Mouse (Mus musculus) intestine, embryonic 16.5 days (tissue): ENCODE measurements around the gene Nt5c2. TPM values are rescaled to one million over a fixed set of nuclear protein-coding genes. Genes with fewer than 3 reads are reported as not detected.

Source experiments
- ATAC-seq: fragments of 200-750 bp; cut with Nextera tagmentation; 2 replicates; pipeline ENCODE4 v1.8.0; 2017; ENCODE audit warnings: moderate TSS enrichment, moderate library complexity
- H3K27ac ChIP-seq: fragments of 300-500 bp; sonication (generic); 2 replicates; pipeline ENCODE4 v1.5.1; 2014; ENCODE audit warnings: mild to moderate bottlenecking, low read length
- H3K27me3 ChIP-seq: fragments of 300-500 bp; sonication (generic); replicated peaks from 2 replicates; pipeline ENCODE4 v1.6.1; 2014; ENCODE audit warnings: low read length, control low read depth, mixed read lengths; ENCODE audit not compliant: control insufficient read depth, insufficient read depth
- H3K36me3 ChIP-seq: fragments of 300-500 bp; sonication (generic); 2 replicates; pipeline ENCODE4 v1.6.1; 2014; ENCODE audit warnings: low read length, control low read depth; ENCODE audit not compliant: control insufficient read depth, insufficient read depth
- H3K4me1 ChIP-seq: fragments of 300-500 bp; sonication (generic); 2 replicates; pipeline ENCODE4 v1.6.1; 2014; ENCODE audit warnings: low read length, control low read depth, mixed read lengths; ENCODE audit not compliant: control insufficient read depth, insufficient read depth
- H3K4me2 ChIP-seq: fragments of 300-500 bp; sonication (generic); 2 replicates; pipeline ENCODE4 v1.6.1; 2014; ENCODE audit warnings: low read depth, low read length, control low read depth
- H3K4me3 ChIP-seq: fragments of 300-500 bp; sonication (generic); 2 replicates; pipeline ENCODE4 v1.5.1; 2014; ENCODE audit warnings: mild to moderate bottlenecking, low read length
- H3K9ac ChIP-seq: fragments of 300-500 bp; sonication (generic); 2 replicates; pipeline ENCODE4 v1.6.1; 2014; ENCODE audit warnings: low read depth, low read length
- H3K9me3 ChIP-seq: fragments of 300-500 bp; sonication (generic); 2 replicates; pipeline ENCODE4 v1.6.1; 2016; ENCODE audit warnings: low read length, control low read depth; ENCODE audit not compliant: control insufficient read depth
- WGBS: fragments of 180-500 bp; shearing (Covaris S2); extraction: QIAGEN DNeasy Blood & Tissue Kit; methylation state at CpG from one replicate; pipeline ENCODE4 v1.1.7; 2014; 5-methylcytosine and 5-hydroxymethylcytosine counted together
- polyA plus RNA-seq: library from polyadenylated mRNA; unstranded; fragments of >200 nt; fragmentation: Nextera tagmentation; extraction: Ambion mirVana; gene quantifications from 2 replicates; pipeline ENCODE4 v1.2.1, GENCODE M21; 2015

Gene Nt5c2
- polyA plus RNA-seq, 1 experiment from 2014 or later: 45.3 TPM

DNA sequence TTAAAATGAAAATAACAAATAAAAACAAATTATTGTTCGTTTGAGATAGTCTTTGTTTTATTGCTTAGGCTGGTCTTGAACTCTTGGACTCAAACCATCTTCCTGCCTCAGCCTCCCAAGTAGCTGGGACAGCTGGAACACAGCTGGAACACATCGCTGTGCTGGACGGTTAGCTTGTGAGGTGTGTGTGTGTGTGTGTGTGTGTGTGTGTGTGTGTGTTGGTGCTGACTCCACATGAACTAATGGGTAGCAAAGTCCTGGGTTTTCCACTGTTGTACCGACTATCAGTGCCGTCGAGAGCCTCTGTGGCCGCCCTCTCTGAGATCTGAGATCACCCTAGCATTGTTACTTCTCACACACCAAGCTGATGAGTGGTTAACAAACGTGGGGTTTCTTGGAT, 39.0 kb downstream of the Nt5c2 start:
- Histone ChIP-seq H3K9me3 (no peaks in the 10 kb centered on the region), H3K4me3 (no peak overlapping the region), H3K4me2 (no peak overlapping the region), H3K4me1 (no peaks in the 10 kb centered on the region), H3K9ac (no peak overlapping the region), H3K36me3 (no peaks in the 10 kb centered on the region), H3K27me3 (no peaks in the 10 kb centered on the region), H3K27ac (no peak overlapping the region)
- no peak for ATAC-seq
- 78% methylated on average over 8 of the region's 8 CpGs for WGBS

DNA sequence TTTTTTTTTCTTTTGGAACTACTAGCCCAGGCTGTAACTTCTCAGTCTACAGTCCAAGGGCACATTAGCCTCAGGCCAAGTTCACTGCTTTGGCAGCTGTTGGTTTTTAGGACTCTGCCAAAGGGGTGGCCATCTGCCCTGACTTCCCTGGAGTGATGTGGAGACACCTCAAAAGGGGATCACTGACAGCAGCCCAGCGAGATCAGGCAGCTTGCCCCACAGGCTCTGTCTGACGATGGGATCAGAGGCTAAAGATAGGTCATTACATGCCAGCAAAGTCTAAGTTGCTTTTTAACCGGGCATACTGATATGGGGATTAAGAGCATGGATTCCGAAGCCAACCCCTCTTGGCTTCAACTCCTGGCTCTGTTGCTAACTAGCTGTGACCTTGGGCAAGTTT, 39.4 kb downstream of the Nt5c2 start:
- WGBS: 60% methylated on average over 4 of the region's 4 CpGs
- no peak overlapping the region for H3K27ac ChIP-seq
- no peak for ATAC-seq
- H3K27me3 ChIP-seq: no peaks in the 10 kb centered on the region
- no peak overlapping the region for H3K9ac ChIP-seq
- no peak overlapping the region for H3K4me3 ChIP-seq
- H3K4me1 ChIP-seq: no peaks in the 10 kb centered on the region
- no peak overlapping the region for H3K4me2 ChIP-seq
- no peaks in the 10 kb centered on the region for H3K9me3 ChIP-seq
- no peaks in the 10 kb centered on the region for H3K36me3 ChIP-seq

DNA sequence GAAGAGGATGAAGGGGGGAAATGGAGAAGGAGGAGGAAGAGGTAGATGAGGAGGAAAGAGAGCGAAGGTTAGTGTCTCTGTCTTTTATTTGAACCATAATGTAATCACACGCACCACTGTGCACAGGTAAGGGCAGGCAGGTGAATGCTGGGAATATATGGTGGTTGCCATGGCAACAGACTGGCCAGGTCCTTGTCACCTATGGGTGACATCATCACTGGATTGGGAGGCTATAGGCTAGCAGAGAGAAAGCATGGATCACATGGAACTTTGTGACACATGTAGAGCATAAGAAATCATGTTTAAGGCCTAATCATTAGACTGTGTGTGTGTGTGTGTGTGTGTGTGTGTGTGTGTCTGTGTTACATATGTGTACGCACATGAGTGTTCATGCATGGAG, 42.8 kb downstream of the Nt5c2 start:
- no peak overlapping the region for H3K9ac ChIP-seq
- no peaks in the 10 kb centered on the region for H3K9me3 ChIP-seq
- no peak for ATAC-seq
- H3K4me2 ChIP-seq: no peak overlapping the region
- 88% methylated on average over 3 of the region's 3 CpGs for WGBS
- peaks cover 3% of the 10 kb centered on the region; the same call in 1 of the 2 replicates for H3K4me1 ChIP-seq
- H3K36me3 ChIP-seq: no peaks in the 10 kb centered on the region
- no peaks in the 10 kb centered on the region for H3K27me3 ChIP-seq
- H3K4me3 ChIP-seq: no peak overlapping the region
- H3K27ac ChIP-seq: no peak overlapping the region

DNA sequence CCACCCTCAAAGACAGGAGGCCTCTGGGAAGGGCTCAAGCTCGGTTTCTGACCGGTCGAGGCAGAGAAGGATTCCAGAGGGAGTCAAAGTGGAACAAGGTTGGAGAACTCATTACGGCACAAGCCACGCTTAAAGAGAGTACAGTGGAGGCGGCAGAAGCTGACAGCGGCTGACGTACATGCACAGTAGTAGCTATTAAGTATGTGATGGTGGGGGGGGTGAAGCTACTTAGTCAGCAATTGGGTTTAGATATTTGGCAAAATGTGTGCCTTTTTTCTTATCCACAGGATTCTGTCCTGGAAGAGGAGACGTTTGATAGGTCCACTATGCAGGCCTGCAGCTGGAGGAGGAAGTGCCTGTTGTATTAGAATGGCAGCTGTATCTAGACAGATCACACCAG, 43.2 kb downstream of the Nt5c2 start:
- Histone ChIP-seq H3K9ac (no peak overlapping the region), H3K9me3 (no peaks in the 10 kb centered on the region), H3K27me3 (no peaks in the 10 kb centered on the region), H3K4me2 (no peak overlapping the region), H3K36me3 (no peaks in the 10 kb centered on the region), H3K27ac (peak overlapping the region; percentile 36; the same call in 1 of the 2 replicates), H3K4me1 (peaks cover 3% of the 10 kb centered on the region; the same call in 1 of the 2 replicates), H3K4me3 (no peak overlapping the region)
- ATAC-seq: no peak
- 64% methylated on average over 9 of the region's 9 CpGs for WGBS

DNA sequence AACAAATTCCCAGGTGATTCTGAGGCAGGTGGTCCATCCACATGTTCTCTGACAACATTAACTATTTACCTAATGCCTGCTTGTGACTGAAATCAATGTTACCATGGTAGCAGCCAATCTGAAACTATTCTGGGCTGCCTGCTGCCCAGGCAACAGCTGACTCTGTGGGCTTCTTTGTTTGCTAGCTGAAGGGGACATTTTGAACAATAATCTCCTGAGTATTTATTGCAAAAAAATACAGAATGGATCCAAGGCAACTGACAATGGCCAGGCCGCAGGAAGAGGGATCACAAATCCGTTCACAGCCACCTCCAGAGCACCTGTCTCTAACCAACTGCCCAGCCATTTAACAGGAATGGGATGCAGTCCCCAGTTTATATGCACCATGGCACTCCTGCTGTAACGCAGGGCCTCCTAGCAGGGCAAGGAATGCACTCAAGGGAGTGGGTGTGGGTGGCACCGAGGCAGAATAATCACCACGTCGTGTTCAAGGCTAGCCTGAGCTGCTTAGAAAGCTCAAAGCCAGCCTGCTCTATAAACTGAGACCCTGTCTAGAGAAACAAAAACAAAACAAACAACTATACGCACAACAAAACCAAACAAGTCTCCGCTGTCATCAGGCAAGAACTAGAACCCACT, 43.8 kb downstream of the Nt5c2 start:
- WGBS: 51% methylated on average over 8 of the region's 8 CpGs
- peak overlapping the region; percentile 36; the same call in 1 of the 2 replicates for H3K27ac ChIP-seq
- 0 out of 2 replicates have a peak, but pooled peaks have one; percentile 55 for ATAC-seq
- H3K4me2 ChIP-seq: no peak overlapping the region
- no peak overlapping the region for H3K9ac ChIP-seq
- no peaks in the 10 kb centered on the region for H3K36me3 ChIP-seq
- H3K9me3 ChIP-seq: no peaks in the 10 kb centered on the region
- no peaks in the 10 kb centered on the region for H3K27me3 ChIP-seq
- H3K4me1 ChIP-seq: peaks cover 3% of the 10 kb centered on the region; the same call in 1 of the 2 replicates
- H3K4me3 ChIP-seq: no peak overlapping the region

DNA sequence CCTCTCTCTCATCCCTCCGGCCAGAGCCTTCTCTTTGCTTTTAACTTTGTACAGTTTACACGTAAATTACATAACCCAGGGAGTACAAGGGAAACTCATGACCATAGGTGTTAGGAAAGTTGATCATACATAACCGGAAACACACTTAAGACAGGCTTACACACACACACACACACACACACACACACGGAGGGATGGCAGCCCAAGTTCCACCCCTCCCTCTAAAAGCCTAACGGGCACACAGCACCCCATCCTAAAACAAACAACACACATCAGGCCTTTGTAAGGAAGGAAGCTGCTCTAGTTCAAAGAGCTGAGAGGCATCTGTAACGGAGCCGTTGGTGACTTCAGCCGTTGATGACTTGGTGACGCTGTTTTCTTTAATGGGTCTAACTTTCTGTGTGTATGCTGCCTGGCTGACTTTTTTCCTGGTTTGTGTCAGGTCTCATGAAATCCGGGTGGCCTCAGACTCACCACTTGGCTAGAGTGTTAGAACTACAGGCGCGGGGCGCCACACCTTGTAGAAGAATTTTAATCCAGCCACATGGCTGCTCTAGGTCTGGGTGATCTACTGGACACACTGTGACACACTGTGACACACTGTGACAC, 44.7 kb downstream of the Nt5c2 start:
- no peaks in the 10 kb centered on the region for H3K27me3 ChIP-seq
- H3K4me3 ChIP-seq: no peak overlapping the region
- H3K4me1 ChIP-seq: peaks cover 3% of the 10 kb centered on the region; the same call in 1 of the 2 replicates
- H3K4me2 ChIP-seq: no peak overlapping the region
- no peaks in the 10 kb centered on the region for H3K9me3 ChIP-seq
- H3K9ac ChIP-seq: no peak overlapping the region
- WGBS: 35% methylated on average over 13 of the region's 13 CpGs
- peak; percentile 70 for ATAC-seq
- no peaks in the 10 kb centered on the region for H3K36me3 ChIP-seq
- no peak overlapping the region for H3K27ac ChIP-seq

DNA sequence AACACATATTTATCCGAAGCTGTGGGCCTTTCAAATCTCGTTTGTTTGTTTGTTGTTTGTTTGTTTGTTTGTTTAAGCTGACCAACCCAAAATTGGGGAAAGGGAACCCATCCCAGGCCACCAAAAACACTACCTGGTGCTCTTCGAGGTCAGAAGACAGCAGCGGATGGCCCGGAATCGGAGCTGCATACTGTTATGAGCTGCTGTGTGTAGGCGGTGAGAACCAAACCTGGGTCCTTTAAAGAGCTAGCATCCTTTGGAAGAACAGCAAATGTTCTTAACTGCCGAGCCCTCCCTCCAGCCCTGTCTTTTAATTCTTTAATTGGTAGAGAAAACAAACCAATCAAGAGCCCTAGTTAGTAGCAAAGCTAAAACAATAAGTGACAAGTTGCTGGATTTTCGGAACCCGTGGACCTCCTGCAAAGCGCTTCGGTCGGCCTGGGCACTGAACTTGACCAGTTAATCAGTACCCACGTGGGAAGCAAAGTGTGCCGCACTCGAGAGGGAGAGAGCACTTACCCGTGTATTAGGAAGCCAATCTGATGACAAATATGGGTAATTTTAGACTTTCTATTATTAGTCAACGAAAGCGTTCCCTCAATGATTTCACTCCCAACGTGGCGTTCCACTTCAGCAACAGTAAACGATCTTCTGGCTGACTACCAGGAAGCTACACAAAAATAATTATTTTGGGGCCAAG, 45.5 kb downstream of the Nt5c2 start:
- no peak for ATAC-seq
- Histone ChIP-seq H3K27me3 (no peaks in the 10 kb centered on the region), H3K4me3 (no peak overlapping the region), H3K36me3 (no peaks in the 10 kb centered on the region), H3K4me1 (peaks cover 3% of the 10 kb centered on the region; the same call in 1 of the 2 replicates), H3K9me3 (no peaks in the 10 kb centered on the region), H3K4me2 (no peak overlapping the region), H3K27ac (no peak overlapping the region), H3K9ac (no peak overlapping the region)
- WGBS: 63% methylated on average over 22 of the region's 22 CpGs

DNA sequence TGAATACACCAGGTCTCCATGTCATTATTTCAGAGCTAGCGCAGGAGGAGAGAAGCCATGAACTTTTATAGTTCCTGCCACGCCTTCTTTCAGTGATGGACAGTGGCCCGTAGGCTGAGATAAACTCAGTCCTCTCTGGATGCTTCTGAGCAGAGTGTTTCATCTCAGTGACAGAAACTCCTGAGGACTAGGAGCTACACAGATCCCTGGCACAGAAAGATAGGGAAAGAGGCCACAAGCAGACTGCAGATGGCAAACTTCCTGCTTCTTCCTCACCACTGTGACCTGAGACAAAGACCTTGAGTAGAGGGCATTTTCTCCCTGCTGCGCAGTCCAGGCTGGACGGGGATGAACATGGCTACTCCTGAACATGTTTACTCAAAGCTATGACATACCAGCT, 46.1 kb downstream of the Nt5c2 start:
- H3K4me1 ChIP-seq: peaks cover 3% of the 10 kb centered on the region; the same call in 1 of the 2 replicates
- H3K27ac ChIP-seq: no peak overlapping the region
- no peaks in the 10 kb centered on the region for H3K36me3 ChIP-seq
- no peak overlapping the region for H3K9ac ChIP-seq
- no peak overlapping the region for H3K4me3 ChIP-seq
- H3K27me3 ChIP-seq: no peaks in the 10 kb centered on the region
- WGBS: 72% methylated on average over 5 of the region's 5 CpGs
- no peak for ATAC-seq
- no peaks in the 10 kb centered on the region for H3K9me3 ChIP-seq
- H3K4me2 ChIP-seq: no peak overlapping the region

DNA sequence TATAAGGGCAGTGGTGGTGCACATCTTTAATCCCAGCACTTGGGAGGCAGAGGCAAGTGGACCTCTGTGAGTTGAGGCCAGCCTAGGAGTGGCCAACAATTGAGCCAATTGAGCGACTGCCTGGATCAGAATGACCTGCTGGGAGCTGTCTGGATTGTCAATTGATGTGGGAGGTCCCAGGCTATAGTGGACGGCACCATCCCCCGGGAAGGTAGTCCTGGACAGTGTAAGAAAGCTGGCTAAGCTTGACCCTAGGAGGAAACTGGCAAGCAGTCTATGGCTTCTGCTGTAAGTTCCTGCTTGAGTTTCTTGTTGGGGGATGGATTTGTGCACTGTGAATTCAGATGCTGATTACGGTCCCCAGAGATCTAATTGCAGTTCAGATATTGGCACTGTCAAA, 47.1 kb downstream of the Nt5c2 start:
- no peaks in the 10 kb centered on the region for H3K9me3 ChIP-seq
- H3K4me2 ChIP-seq: no peak overlapping the region
- no peaks in the 10 kb centered on the region for H3K27me3 ChIP-seq
- 66% methylated on average over 4 of the region's 4 CpGs for WGBS
- H3K4me1 ChIP-seq: peaks cover 6% of the 10 kb centered on the region
- no peak for ATAC-seq
- no peak overlapping the region for H3K4me3 ChIP-seq
- H3K36me3 ChIP-seq: no peaks in the 10 kb centered on the region
- H3K27ac ChIP-seq: no peak overlapping the region
- no peak overlapping the region for H3K9ac ChIP-seq
